Mouse (Mus musculus) regulatory T cell (primary cell): Measurements from ENCODE around the gene Gm20388.

Experiments
- in situ Hi-C: fragments of 300-600 bp; cut with MboI, MseI; formaldehyde crosslinking; loops from one replicate; pipeline ENCODE4 v1.15.1; 2025; ENCODE audit warnings: high pct_unique_total_duplicates

The Gm20388 gene

DNA sequence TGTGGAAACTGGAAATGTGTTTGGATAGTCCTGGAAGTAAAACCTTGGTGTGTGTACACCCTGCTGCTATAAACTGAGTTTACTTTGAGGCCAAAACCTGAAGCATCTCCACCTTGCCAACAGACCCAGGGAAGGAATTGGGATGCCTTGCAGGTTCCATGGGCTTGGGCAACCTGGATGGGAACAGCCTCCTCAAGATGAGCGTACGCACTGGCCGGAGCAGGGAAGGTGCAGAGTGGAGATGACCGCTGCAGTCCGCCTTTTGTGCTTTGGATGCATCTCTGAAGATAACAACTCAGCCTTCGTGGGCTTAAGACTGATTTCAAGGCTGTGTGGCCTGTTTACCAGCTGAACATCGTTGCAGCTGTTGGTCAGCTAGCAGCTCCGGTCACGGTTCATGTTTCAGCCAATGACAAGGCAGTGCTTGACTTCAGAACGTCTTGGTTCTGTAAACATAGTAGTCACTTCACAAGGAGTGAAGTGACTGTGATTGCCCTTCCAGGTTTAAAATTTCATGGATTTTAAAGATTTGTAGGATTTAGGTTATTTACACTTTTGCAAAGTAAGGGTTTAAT lies 2044.4 kb downstream of the Gm20388 start:
- in situ Hi-C loops = loop anchor here (10.0 kb wide), 2 partner anchors 420 to 1240 kb away; partner anchors contain the start of gene Zc3h18

DNA sequence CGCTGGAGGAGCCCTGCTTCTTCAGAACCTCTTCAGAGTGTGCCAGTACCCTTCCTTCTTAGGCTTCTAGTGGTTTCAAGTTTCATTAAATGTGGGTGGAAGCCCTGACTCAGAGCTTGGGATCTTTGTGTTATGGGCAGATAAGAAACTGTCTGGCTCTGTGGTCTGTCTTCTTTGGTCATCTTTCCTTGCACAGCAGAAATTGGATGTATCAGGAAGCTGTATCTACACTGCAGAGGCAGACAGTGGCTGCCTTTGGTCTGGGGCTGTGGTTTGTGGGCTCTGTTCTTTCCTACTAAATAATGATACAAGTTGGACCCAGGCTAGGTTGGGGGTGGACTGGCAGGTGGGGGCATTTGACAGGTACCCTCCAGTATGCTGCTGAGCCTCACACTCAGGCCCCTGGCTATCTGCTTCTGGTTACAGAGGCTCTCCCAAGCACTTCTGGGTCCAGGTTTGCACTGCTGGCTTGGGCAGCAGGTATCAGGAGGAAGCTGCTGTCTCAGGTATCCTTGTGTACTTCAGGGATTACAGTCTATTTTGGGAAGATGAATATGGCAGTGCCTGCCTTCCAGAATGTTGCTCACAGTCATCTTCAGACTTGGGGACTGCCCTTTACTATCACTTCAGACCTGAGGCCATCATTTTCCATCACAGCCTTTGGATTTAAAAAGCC lies 2045.3 kb downstream of the Gm20388 start:
- in situ Hi-C loops = loop anchor here (10.0 kb wide), 2 partner anchors 419 to 1239 kb away; partner anchors contain the start of gene Zc3h18

DNA sequence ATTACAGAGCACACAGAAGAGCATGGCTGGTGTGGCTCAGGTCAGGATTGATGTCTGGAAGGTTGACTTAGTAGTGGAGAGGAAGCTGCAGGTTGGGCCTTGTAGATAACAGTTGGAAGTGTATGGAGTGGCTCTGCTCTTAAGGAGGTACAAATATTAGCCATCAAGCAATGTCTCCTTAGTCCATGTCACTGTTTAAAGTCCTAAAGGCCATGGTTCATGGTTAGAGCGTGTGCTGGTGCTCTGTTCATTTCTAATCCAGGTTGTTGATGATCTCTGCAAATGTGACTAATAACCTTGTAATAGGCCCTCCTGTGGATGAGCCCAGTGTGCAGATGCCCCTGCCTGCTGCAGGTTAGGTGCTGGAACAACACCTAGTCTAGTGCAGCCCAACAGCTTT lies 2047.8 kb downstream of the Gm20388 start:
- in situ Hi-C loops = loop anchor here (10.0 kb wide), 2 partner anchors 416 to 1236 kb away; partner anchors contain the start of gene Zc3h18

DNA sequence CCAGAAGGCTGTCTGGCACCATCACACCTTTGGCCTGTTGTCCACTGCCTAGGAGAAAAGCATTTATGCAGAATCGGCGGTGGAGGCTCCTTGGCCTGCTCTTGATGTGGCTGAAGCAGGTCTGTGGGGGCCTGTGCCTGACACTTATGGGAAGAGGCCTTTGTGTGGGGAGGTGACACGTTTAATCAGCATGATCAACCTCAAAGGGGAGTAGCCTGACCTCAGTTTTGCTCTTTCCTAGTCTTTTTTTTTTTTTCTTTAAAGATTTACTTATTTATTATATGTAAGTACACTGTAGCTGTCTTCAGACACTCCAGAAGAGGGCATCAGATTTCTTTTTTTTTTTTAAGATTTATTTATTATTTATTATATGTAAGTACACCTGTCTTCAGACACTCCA lies 2052.3 kb downstream of the Gm20388 start:
- in situ Hi-C loops = no loop called here

DNA sequence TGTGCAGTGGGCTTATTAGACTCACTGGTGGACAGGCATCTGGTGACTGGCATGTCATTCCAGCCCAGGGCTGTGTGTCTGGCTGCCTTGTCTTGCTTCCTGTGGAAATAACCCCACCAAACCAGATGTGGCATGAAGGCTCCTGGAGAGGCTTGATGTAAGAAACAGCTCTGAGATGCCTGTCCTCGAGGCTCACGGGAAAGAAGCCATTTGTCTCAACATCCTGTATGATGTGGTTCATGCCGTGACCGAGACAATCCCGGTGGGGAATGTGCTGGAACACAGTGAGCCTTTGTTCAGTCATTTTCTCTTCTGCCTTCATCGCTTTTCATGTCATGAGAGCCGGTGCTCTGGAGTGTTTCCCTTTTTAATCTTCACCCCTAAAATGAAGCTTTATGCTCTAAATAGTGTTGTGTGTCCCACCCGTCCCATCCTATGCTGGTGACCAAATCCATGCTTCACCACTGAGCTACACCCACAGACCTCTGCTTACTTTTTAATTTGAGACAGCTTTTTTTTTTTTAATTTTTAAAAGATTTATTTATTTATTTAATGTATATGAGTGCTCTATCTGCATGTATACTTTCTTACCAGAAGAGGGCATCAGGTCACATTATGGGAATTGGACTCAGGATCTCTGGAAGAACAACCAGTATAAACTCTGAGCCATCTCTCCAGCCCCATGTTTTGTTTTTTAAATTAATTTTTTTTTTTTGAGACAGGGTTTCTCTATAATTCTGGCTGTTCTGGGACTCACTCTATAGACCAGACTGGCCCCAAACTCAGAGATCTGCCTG lies 2054.3 kb downstream of the Gm20388 start:
- in situ Hi-C loops = no loop called here

DNA sequence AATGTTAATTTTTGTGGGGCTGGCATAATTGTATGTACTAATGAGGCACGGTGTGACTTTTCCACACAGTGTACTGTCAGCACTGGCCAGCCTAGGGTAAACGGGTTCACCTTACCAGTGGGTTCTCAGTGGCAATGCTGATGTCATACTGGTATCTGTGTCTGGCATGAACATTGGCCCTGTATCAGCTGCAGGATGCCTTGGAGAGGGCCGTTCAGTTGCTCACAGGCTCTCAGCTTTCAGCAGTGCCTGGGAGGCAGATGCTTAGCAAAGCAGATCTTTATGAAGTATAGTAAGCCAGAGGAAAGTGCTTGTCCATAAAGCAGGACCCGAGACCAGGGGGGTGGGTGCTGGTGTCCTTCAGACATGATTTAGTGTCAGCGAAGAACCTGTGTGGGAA lies 2055.5 kb downstream of the Gm20388 start:
- in situ Hi-C loops = no loop called here

DNA sequence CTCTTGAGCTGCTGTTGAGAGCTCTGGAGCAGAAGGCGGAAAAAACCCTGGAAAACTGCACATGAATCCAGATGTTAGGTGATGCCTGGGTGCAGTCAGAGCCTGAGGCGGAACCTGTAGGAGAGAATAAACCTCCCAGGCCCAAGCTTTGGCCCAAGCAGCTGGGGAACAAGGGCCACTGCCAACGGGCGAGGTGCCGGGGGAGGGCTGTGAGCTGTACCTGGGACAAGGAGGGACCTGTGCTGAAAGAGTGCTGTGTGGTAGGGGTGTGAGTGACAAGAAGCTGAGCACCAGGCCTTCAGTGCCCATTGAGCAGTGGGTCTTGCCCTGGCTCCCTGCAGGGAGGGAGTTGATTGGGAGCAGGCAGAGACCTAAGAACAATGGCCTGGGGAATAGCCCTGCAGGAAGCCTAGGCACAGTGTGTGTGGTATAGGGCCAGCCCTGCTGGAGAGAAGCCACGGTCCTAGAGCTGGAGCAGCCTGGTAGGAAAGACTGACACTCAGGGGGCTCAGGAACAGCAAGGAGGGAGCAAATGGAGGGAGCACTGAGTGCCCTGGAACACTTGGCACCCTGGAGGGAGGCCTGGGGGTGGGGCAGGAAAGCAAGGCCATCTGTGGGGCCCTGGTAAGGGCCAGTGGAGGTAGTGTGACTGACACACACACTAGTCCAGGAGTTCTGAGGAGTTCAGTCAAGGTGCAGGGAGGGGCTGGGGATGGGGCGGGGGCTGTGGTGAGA lies 2056.2 kb downstream of the Gm20388 start:
- in situ Hi-C loops = no loop called here

DNA sequence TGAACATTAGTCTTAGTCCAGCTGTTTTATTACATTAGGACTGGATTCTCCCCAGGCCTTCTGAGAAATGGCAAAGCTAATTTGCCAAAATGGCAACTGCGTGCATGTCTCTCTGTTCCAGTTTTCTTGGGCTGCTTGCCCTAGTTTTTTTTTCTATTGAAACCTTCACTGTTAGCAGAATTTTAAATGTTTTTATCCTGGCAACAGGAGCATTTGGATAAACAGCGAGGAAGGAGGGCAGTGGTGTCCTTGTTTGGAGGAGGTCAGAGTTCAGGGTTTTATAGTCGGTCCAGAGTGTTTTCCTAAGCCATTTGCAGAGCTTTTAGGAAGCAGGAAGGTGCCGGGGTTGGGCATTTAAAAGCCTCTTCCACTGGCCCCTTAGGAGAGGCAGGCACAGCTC lies 2057.3 kb downstream of the Gm20388 start:
- in situ Hi-C loops = no loop called here

DNA sequence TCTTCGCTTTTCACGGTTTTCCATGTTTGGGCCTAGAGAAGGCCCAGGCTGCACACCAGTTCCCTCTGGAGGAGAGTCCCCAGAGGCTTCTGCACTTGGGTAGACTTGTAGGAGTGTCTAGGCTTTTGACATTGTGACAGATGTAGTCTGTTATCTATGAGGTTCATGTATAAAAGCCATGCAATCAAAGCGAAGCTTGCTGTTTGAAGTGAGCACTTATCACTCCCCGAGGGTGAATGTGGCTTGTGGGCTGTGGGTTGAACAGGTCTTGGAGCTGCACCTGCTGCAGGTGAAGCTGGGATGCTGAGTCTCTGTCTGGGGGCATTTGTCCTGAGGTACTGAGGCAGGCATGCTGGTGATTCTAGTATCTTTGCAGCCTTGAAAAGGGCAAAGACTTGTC lies 2057.9 kb downstream of the Gm20388 start:
- in situ Hi-C loops = no loop called here

DNA sequence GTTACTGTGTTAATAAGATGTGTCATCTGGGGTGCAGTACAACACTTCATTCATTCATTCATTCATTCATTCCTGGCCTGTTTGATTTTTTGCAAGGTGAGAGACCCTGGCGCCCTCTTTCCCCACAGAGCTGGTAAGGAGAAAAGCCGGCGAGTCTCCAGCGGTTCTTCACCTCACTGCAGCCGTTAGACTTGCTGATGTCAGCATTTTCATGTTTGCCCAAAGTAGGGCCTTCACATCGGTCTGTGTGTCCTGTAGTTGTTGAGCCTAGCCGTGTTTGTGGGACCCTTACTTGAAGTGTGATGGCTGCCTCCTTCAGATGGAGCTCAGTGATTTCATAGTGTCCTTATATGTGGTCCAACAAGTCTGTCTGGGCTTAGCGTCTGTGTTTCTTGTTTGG lies 2059.6 kb downstream of the Gm20388 start:
- in situ Hi-C loops = no loop called here

DNA sequence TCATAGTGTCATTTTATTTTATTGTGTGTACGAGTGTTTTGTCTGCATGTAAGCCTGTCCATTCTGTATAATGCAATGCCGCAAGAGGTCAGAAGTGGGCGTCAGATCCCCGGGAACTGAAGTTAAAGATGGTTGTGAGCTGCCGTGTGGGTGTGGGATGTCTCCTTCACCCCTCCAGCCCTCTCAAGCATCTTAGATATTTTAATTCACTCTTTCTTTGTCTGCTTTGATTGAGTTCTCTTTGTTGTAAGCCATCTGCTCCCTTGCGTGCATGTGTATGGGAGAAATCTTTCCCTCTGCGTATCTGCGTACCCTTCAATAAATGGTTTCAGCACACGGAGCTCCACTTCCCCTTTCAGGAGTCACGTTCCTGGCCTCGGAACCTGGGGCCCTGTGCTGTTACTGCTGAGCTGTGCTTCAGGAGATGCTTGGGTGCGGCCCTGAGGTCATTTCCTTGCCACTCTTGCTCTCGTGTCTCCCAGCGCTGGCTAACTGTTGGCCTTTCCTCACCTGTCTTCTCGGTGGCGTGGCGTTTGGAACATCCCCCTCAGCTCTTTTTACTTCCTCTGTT lies 2060.9 kb downstream of the Gm20388 start:
- in situ Hi-C loops = no loop called here

DNA sequence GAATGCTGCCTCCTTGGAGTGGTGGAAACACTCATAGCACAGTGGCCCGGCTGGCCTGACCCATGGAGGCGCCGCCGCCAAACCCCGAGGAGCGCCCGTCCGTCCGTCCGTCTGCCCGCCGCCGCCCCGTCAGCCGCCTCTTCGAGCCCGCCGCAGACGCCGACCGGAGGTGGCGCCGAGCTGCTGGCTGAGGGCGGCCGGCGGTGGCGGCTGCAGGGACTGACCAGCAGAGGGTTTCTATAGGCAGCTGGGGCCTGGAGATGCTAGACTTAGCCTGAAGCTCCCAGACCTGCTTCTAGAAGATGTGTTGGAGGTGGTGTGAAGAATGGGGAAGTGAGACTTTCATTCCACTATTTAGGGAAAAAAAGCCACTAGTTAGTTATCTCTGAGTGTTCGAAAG lies 2063.3 kb downstream of the Gm20388 start:
- in situ Hi-C loops = no loop called here

DNA sequence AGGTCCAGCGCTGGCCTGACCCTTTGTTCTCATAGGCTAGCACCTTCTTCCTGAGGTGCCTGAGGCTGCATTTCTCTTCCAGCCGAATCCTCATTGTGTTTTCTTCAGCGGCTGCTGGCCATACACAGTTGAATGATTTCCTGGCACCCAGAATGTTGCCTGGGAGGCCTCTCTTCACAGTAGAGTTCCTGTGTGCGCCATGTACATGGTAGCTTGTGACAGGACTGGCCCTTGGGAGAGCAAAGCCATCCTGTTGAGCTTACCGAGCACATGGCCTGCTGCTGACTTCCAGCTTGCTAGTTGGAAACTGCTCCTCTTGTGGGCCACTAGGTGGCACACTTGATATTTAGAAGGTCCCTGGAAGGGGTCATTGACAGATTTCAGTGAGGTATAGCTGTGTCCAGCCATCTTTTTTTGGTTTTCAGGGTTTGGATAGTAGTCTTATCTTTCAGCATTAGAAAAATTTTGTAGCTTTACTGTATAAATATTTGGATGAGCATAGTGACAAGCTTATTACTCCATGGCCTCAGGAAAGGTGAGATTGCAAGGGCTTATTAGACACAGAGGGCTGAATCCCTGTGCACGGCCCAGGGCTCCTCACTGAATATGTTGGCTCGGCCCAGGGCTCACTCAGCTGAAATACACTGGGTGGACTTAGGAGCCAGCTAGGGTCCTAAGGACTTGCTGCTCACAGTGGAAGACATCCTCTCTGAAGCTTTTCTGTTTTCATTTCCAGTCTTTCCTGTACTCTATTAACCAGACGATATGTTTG lies 2067.4 kb downstream of the Gm20388 start:
- in situ Hi-C loops = no loop called here

DNA sequence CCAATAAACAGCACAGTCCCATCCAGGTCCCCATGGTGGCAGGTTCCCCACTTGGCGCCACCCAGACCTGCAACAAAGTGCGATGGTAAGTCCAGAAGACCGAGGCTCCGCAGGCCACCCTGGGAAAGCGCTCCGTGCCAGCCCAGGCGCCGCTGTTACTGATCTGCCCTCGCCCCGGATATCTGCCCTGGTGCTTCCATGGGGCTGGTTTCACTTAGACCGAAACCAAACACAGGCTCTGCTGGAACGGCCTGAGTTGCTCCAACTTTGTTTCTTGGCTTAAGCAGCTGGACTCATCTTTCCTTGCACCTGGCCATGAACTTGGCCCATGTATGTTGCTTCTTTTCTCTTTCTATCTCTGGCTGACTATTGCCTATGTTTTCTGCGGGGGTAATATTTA lies 2068.0 kb downstream of the Gm20388 start:
- in situ Hi-C loops = no loop called here

DNA sequence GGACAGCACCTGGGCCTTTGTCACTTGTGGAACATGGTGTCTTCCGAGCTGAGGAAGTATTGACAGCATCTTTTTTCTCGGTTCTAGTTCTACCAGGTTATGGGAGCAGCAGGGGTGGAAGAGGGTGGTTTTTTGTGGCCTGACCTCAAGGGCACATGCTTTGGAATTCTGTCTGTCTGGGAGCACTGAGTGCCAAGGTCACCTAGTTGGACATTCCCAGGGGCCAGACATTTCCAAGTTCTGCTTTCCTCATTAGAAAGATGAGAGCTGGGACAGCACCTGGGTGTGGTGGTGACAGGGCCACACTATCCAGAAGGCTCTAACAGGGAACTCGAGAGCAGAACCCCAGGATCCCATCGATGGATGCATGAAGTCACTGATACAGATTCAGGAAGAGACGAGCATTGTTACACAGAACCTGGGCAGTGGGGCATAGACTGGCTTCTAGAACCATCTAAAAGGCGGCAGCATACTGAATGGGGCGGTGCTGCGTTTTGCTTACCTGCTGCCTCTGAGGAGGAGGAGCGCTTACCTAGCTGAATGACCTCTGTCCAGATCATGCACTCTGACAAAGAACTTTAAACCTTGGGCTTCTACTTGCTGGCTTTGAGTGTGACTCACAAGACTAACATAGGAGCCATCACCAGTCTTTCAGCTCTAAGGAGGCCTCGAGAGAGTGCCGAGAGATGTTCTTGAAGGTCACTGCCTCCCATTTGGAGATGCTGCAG lies 2070.3 kb downstream of the Gm20388 start:
- in situ Hi-C loops = no loop called here

DNA sequence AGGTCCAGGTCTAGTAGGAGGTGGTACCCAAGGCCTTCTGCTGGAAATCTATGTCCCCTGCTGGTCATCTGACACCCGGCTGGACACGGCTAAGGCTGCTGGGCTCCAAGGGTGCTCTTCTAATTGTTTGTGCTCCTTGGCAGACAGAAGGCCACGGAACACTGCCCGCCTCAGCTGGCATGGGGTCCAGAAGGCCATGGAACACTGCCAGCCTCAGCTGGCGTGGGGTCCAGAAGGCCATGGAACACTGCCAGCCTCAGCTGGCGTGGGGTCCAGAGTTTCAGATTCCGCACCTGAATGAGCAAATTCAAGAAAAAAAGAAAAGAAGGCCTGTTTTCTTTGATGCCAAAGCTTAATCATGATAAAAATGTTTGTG lies 2070.9 kb downstream of the Gm20388 start:
- in situ Hi-C loops = no loop called here

DNA sequence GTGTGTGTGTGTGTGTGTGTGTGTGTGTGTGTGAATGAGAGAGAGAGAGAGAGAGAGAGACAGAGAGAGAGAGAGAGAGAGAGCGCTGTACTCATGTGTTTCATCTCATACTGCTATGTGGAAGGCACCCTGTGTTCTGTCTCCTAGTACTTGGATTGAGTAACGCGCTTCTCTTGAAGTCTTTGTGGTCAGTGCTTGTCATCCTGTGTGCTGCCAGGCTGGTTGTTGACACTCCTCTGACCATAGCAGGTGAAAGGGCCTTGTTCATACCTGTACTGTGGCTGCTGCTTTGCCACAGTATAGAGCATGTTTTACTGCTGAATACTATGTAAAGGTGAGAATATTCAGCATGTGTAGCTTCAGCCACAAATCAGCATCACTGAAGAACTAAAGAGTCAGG lies 2075.0 kb downstream of the Gm20388 start:
- in situ Hi-C loops = no loop called here

DNA sequence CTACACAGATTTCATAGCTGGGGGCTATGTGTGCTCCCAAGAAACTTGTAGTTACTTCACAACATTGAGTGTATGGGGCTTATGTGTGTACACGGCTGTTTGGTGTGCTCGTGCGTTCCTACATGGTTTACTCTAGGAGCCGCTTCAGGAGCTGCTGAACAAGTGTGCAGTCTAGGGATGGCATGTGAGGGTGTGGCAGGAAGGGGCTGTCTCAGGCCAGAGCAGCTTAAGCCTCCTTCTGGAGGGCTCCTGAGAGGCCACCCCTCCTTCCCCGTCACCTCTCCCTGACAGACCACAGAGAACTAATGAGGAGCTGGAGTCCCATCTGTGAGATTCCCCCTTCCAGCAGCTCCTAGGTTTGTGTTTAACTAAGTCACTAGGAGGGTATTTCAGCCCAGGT lies 2077.3 kb downstream of the Gm20388 start:
- in situ Hi-C loops = no loop called here

DNA sequence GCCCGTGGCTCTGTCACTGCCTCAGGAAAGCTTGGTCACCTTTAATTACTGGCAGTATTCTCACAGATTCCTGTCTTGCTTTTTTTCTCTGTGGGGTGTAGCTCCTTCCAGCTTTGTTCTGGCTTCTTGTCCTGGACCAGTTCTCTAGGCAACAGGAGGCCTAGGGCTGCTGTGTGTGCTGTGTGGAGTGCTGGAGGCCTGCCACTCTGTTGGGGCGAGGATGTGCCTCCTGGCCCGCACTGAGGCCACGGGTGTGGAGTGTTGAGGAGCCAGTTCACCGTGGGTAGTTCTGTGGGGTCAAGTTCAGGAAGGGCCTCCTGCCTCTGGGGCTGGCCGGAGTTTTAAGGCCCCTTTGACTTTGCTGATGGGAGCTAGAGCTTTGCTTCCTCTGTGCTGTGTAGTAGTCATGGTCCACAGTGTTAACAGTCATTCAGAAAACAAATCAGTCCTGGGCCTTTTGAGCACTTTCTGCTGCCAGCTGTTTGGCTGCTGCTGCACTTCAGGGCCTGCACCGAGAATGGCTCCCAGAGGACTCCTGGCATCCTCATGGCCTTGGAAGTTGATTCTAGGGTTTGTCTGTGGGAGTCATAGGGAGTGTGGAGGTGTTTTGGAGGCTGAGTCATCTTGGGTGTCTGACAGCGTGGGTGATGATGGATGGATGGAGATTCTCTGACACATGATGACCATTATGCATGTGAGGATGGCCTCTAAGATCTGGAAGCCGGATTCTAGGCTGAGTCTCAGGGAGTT lies 2080.0 kb downstream of the Gm20388 start:
- in situ Hi-C loops = loop anchor here (10.0 kb wide), 1 partner anchor 344 kb away; no protein-coding TSS in a partner anchor
